Mouse (Mus musculus) heart, adult 2 months (tissue): ENCODE data around the gene Smtnl1.

ENCODE experiments used
- CTCF ChIP-seq: fragments of 200-600 bp; IDR thresholded peaks from 2 replicates; pipeline ENCODE4 v1.8.1; 2022; ENCODE audit warnings: antibody characterized with exemption, mild to moderate bottlenecking, moderate library complexity
- EP300 ChIP-seq: fragments of 200-500 bp; IDR thresholded peaks from 2 replicates; pipeline ENCODE4 v1.6.1; 2011; ENCODE audit warnings: low read depth, low read length, control low read depth; ENCODE audit not compliant: insufficient read depth
- POLR2A ChIP-seq: fragments of 200-500 bp; IDR thresholded peaks from 2 replicates; pipeline ENCODE4 v1.6.1; 2011; ENCODE audit warnings: mild to moderate bottlenecking, low read depth, low read length, control low read depth; ENCODE audit not compliant: insufficient read depth

GRCm38 (mm10) chr2:84774751-84775150 is 47.7 kb downstream of the Smtnl1 start:
- TF ChIP-seq CTCF (peak; percentile 11; the same call in 1 of the 2 replicates), POLR2A (peak; percentile 70), EP300 (no peak)
